Mouse (Mus musculus) heart, postnatal 0 days (tissue): ENCODE measurements around the gene AC124108.1. TPM values are rescaled to one million over a fixed set of nuclear protein-coding genes. Genes with fewer than 3 reads are reported as not detected.
A peak's percentile ranks its signal among the peaks of the same experiment; 100 is the strongest.

Experiments
- ATAC-seq: fragments of 200-750 bp; cut with Nextera tagmentation; 2 replicates; pipeline ENCODE4 v1.8.0; 2017; ENCODE audit warnings: low read depth, moderate number of reproducible peaks, moderate library complexity; ENCODE audit not compliant: insufficient read depth
- DNase-seq: peaks from one replicate; pipeline ENCODE4 v3.0.0-alpha.2; 2016; ENCODE audit warnings: low spot score
- H3K27ac ChIP-seq: fragments of 300-500 bp; sonication (generic); 2 replicates; pipeline ENCODE4 v1.5.1; 2014; ENCODE audit warnings: low read depth, mild to moderate bottlenecking
- H3K27me3 ChIP-seq: fragments of 300-500 bp; sonication (generic); 2 replicates; pipeline ENCODE4 v1.6.1; 2014; ENCODE audit warnings: low read length, mixed read lengths; ENCODE audit not compliant: control insufficient read depth, insufficient read depth
- H3K36me3 ChIP-seq: fragments of 300-500 bp; sonication (generic); replicated peaks from 2 replicates; pipeline ENCODE4 v1.6.1; 2014; ENCODE audit warnings: low read length, mixed read lengths; ENCODE audit not compliant: control insufficient read depth, insufficient read depth
- H3K4me1 ChIP-seq: fragments of 300-500 bp; sonication (generic); 2 replicates; pipeline ENCODE4 v1.6.1; 2014; ENCODE audit warnings: antibody characterized with exemption; ENCODE audit not compliant: control insufficient read depth, insufficient read depth
- H3K4me2 ChIP-seq: fragments of 300-500 bp; sonication (generic); 2 replicates; pipeline ENCODE4 v1.6.1; 2014; ENCODE audit warnings: low read depth, mild to moderate bottlenecking, low read length, moderate library complexity
- H3K4me3 ChIP-seq: fragments of 300-500 bp; sonication (generic); 2 replicates; pipeline ENCODE4 v1.5.1; 2014; ENCODE audit warnings: low read depth, low read length
- H3K9ac ChIP-seq: fragments of 300-500 bp; sonication (generic); replicated peaks from 2 replicates; pipeline ENCODE4 v1.6.1; 2014; ENCODE audit warnings: low read depth, low read length, mixed read lengths
- H3K9me3 ChIP-seq: fragments of 300-500 bp; sonication (generic); replicated peaks from 2 replicates; pipeline ENCODE4 v1.6.1; 2016; ENCODE audit warnings: low read length; ENCODE audit not compliant: control insufficient read depth
- CTCF ChIP-seq: IDR thresholded peaks from 2 replicates; pipeline ENCODE4 v1.5.1; 2016; ENCODE audit warnings: antibody characterized with exemption, control low read depth, low read depth
- EP300 ChIP-seq: IDR thresholded peaks from 2 replicates; pipeline ENCODE4 v1.6.1; 2016; ENCODE audit warnings: antibody characterized with exemption, low read depth
- WGBS: fragments of 180-500 bp; shearing (Covaris S2); extraction: QIAGEN DNeasy Blood & Tissue Kit; methylation state at CpG from one replicate; pipeline ENCODE4 v1.1.7; 2014; 5-methylcytosine and 5-hydroxymethylcytosine counted together
- polyA plus RNA-seq: library from polyadenylated mRNA; unstranded; fragments of >200 nt; fragmentation: Nextera tagmentation; extraction: Ambion mirVana; gene quantifications from 2 replicates; pipeline ENCODE4 v1.2.1, GENCODE M21; 2015
- total RNA-seq: library from RNA; depleted of rRNA; stranded (reverse); fragments of >200 nt; gene quantifications from 2 replicates; pipeline ENCODE4 v1.2.3, GENCODE M21; 2014; ENCODE audit warnings: low replicate concordance

AC124108.1 gene
- total and polyA plus RNA-seq, 2 experiments from 2014 or later = not detected

GRCm38 (mm10) chr1:132206828-132207227 is 15.6 kb downstream of the AC124108.1 start:
- Histone ChIP-seq H3K27ac (no peak overlapping the region), H3K4me2 (no peak overlapping the region), H3K27me3 (peaks cover 47% of the 10 kb centered on the region), H3K4me1 (no peaks in the 10 kb centered on the region), H3K36me3 (no peaks in the 10 kb centered on the region), H3K9me3 (no peaks in the 10 kb centered on the region), H3K9ac (no peak overlapping the region), H3K4me3 (no peak overlapping the region)
- DNase-seq = no peak
- ATAC-seq = no peak
- WGBS = 60% methylated on average over 3 of the region's 3 CpGs
- TF ChIP-seq EP300 (no peak), CTCF (no peak)

- no peaks in the 10 kb centered on the region for H3K36me3 ChIP-seq
- no peak for TF ChIP-seq EP300
- TF ChIP-seq CTCF = no peak
- H3K4me1 ChIP-seq = no peaks in the 10 kb centered on the region
- H3K9me3 ChIP-seq = no peaks in the 10 kb centered on the region
- H3K4me3 ChIP-seq = no peak overlapping the region
- no peak for ATAC-seq
- H3K27ac ChIP-seq = no peak overlapping the region
- peaks cover 53% of the 10 kb centered on the region for H3K27me3 ChIP-seq
- H3K9ac ChIP-seq = no peak overlapping the region
- DNase-seq = peak; percentile 3
- no peak overlapping the region for H3K4me2 ChIP-seq
- WGBS = 8% methylated on average over 4 of the region's 4 CpGs
Measured at GRCm38 (mm10) chr1:132208154-132208553, 16.9 kb downstream of the AC124108.1 start.

GRCm38 (mm10) chr1:132209400-132209799 is 18.1 kb downstream of the AC124108.1 start:
- Histone ChIP-seq H3K27me3 (peaks cover 46% of the 10 kb centered on the region), H3K9me3 (no peaks in the 10 kb centered on the region), H3K36me3 (no peaks in the 10 kb centered on the region), H3K27ac (no peak overlapping the region), H3K4me3 (no peak overlapping the region), H3K4me1 (no peaks in the 10 kb centered on the region), H3K9ac (no peak overlapping the region), H3K4me2 (no peak overlapping the region)
- ATAC-seq (no peak), DNase-seq (no peak)
- TF ChIP-seq EP300 = no peak
- TF ChIP-seq CTCF = no peak
- 81% methylated on average over 10 of the region's 10 CpGs for WGBS

- peak; percentile 49 for TF ChIP-seq CTCF
- no peak for TF ChIP-seq EP300
- Histone ChIP-seq H3K4me2 (no peak overlapping the region), H3K4me3 (no peak overlapping the region), H3K27ac (no peak overlapping the region), H3K27me3 (peaks cover 40% of the 10 kb centered on the region), H3K9ac (no peak overlapping the region), H3K36me3 (no peaks in the 10 kb centered on the region), H3K4me1 (no peaks in the 10 kb centered on the region), H3K9me3 (no peaks in the 10 kb centered on the region)
- ATAC-seq (no peak), DNase-seq (peak; percentile 6)
- WGBS = 23% methylated on average over 7 of the region's 7 CpGs
Measured at GRCm38 (mm10) chr1:132210922-132211321, 19.7 kb downstream of the AC124108.1 start.

- no peak overlapping the region for H3K27ac ChIP-seq
- DNase-seq (peak; percentile 5), ATAC-seq (no peak)
- H3K4me3 ChIP-seq = no peak overlapping the region
- no peaks in the 10 kb centered on the region for H3K4me1 ChIP-seq
- H3K4me2 ChIP-seq = peak overlapping the region; percentile 42; the same call in 1 of the 2 replicates
- H3K9me3 ChIP-seq = no peaks in the 10 kb centered on the region
- H3K27me3 ChIP-seq = peaks cover 40% of the 10 kb centered on the region
- TF ChIP-seq CTCF (no peak), EP300 (no peak)
- no peak overlapping the region for H3K9ac ChIP-seq
- no peaks in the 10 kb centered on the region for H3K36me3 ChIP-seq
- 34% methylated on average over 12 of the region's 12 CpGs for WGBS
Measured at GRCm38 (mm10) chr1:132211672-132212071, 20.4 kb downstream of the AC124108.1 start.

GRCm38 (mm10) chr1:132212218-132212617 is 21.0 kb downstream of the AC124108.1 start:
- no peak overlapping the region for H3K9ac ChIP-seq
- peak overlapping the region; percentile 18; the same call in 1 of the 2 replicates for H3K4me3 ChIP-seq
- H3K27me3 ChIP-seq = peaks cover 40% of the 10 kb centered on the region
- no peaks in the 10 kb centered on the region for H3K9me3 ChIP-seq
- ATAC-seq (peak; percentile 53; the same call in 1 of the 2 replicates), DNase-seq (peak; percentile 29)
- TF ChIP-seq CTCF = peak; percentile 58
- TF ChIP-seq EP300 = no peak
- H3K36me3 ChIP-seq = no peaks in the 10 kb centered on the region
- 8% methylated on average over 20 of the region's 20 CpGs for WGBS
- H3K4me1 ChIP-seq = no peaks in the 10 kb centered on the region
- H3K4me2 ChIP-seq = peak overlapping the region; percentile 42
- no peak overlapping the region for H3K27ac ChIP-seq
